In genomic region chr8:70431213-70431612, GRCm38 (mm10) we compare ENCODE assay signal across 19 mouse cellular contexts. TPM values are rescaled to one million over a fixed set of nuclear protein-coding genes. Genes with fewer than 3 reads are reported as not detected.
DNase-seq lines count a peak whose midpoint lies in the region; ATAC-seq and TF ChIP-seq lines count a peak whose summit lies in the region.
"Had no signal": no experiment of that assay in that cellular context is flagged by ENCODE, and none has a peak within 500 bp of the region (broad histone marks: within the 10 kb centered on the region; RNA-seq: fewer than 3 reads in every experiment).

No protein-coding gene starts in this region.

- ATAC-seq in lung, postnatal 0 days, result peak; percentile 56
- ATAC-seq: activated CD4-positive, CD25-positive, alpha-beta regulatory T cell, adult 4 months; CD4-positive, CD25-positive, alpha-beta regulatory T cell, adult 4 months; Patski had no signal

- no peak overlapping the region for H3K27ac ChIP-seq in lung, postnatal 0 days (ENCODE audit: low read length)

- peaks cover 3% of the 10 kb centered on the region; the same call in 1 of the 2 replicates for H3K4me1 ChIP-seq in lung, postnatal 0 days (ENCODE audit: insufficient read depth, low read depth, low read length)

- H3K9ac ChIP-seq in lung, postnatal 0 days (replicated peaks; ENCODE audit: low read depth), result no peak overlapping the region

- TF ChIP-seq CTCF in lung, postnatal 0 days (IDR thresholded peaks at IDR 0.05), result no peak

- H3K9me3 ChIP-seq in lung, postnatal 0 days (ENCODE audit: low read length), result no peaks in the 10 kb centered on the region
- H3K9me3 ChIP-seq: G1E had no signal

- TF ChIP-seq EP300 in lung, postnatal 0 days (IDR thresholded peaks at IDR 0.05), result no peak

- WGBS in lung, postnatal 0 days, result 70% methylated on average over 4 of the region's 4 CpGs

- no peak overlapping the region for H3K4me3 ChIP-seq in lung, postnatal 0 days (ENCODE audit: low read depth, low read length)

- no peak overlapping the region for H3K4me2 ChIP-seq in lung, postnatal 0 days (replicated peaks; ENCODE audit: low read depth, low read length)

- DNase-seq in lung, postnatal 0 days (ENCODE audit: low spot score), result peak; percentile 24
- DNase-seq in lung, postnatal 14 days, result no peak
- DNase-seq in lung, postnatal 10 days, result peak; percentile 32
- no peak for DNase-seq in lung, adult 18-20 months
- DNase-seq: adrenal gland, adult 2 months; adrenal gland, adult 8-10 months; adrenal gland, postnatal 10 days; adrenal gland, postnatal 14 days; adrenal gland, postnatal 25 days; adrenal gland, postnatal 36 days; B cell, adult 2 months; cerebellum, adult 11 months; cerebellum, adult 11-12 months; cerebellum, adult 18-20 months had no signal

- no peaks in the 10 kb centered on the region for H3K36me3 ChIP-seq in lung, postnatal 0 days (ENCODE audit: insufficient read depth, low read length)

- no peaks in the 10 kb centered on the region for H3K27me3 ChIP-seq in lung, postnatal 0 days (replicated peaks; ENCODE audit: insufficient read depth, low read length)
- H3K27me3 ChIP-seq: CH12.LX, Patski had no signal

RNA-seq across cellular contexts. Expression of gene Crtc1, which starts 8.2 kb away (rescaled TPM):
- polyA plus RNA-seq in lung, postnatal 0 days (2015; fragmentation: Nextera tagmentation; extraction: Ambion mirVana), result 5.1 and 7.0 TPM in 2 replicates

RNA-seq across cellular contexts. Expression of gene Klhl26, which starts 45.6 kb away (rescaled TPM):
- polyA plus RNA-seq in lung, postnatal 0 days (2015; fragmentation: Nextera tagmentation; extraction: Ambion mirVana), result 19.0 and 21.6 TPM in 2 replicates

RNA-seq across cellular contexts. Expression of gene Tmem59l, which starts 55.9 kb away (rescaled TPM):
- polyA plus RNA-seq in lung, postnatal 0 days (2015; fragmentation: Nextera tagmentation; extraction: Ambion mirVana), result 4.1 and 5.2 TPM in 2 replicates
- polyA plus RNA-seq: CD4-positive, CD25-positive, alpha-beta regulatory T cell, adult 4 months had no signal

RNA-seq across cellular contexts. Expression of gene Comp, which starts 57.9 kb away (rescaled TPM):
- polyA plus RNA-seq in lung, postnatal 0 days (2015; fragmentation: Nextera tagmentation; extraction: Ambion mirVana), result 0.13 and 0.29 TPM in 2 replicates

Comparison
In these comparisons a context has a peak if more than half of its experiments do, and no peak if none do; other contexts are left out.
1. DNase-seq: peak in lung, postnatal 0 days (single experiment) and lung, postnatal 10 days (single experiment); none in lung, postnatal 14 days (single experiment) and lung, adult 18-20 months (0 of 2).